Mouse (Mus musculus): ENCODE measurements at regions not wholly inside any gene's neighbourhood (a gene's known extent, or its start where the extent isn't known, plus 50 kb on each side); places are given as distances from the start of the nearest gene placed in this dataset.

DNA sequence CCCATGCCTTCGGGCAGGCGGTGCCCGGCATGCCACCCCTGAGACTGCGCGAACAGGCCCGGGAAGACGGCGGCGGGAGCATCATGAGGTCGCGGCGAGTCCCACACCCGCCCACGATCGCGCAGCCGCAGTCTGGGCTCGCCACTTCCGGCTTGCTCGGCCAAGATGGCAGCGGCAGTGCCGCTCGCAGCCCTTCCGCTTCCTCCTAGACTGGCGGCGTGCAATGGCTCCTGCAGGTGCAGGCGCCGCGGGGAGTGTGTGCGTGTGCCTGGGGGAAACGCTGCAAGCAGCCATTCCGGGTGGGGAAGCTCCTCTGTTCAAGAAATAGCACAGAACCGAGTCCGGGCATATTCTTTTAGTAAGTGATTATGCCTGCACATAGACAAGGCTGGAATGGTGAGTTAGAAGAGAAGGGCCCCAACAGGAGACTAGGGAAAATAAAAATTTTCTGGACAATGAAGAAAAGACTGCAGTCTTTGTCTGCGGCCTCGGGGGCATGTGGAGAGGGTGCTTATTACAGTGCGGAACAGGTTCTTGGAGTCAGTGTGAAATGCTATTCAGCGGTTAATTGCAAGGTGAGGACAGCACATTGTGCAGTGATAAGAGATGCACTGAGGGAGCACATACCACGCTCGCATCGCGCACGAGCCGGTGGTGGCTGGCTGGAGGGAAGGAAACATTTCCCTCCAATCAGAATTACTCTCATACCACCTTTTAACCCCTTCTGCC lies 89.5 kb upstream of the Vps8 start:
- TF ChIP-seq CTCF (conservative IDR thresholded peaks at IDR 0.05; ENCODE audit: low read length) = no peak
- no peak for TF ChIP-seq POU5F1 (IDR thresholded peaks at IDR 0.05; ENCODE audit: borderline replicate concordance, low read length)
- no peak for TF ChIP-seq NANOG (IDR thresholded peaks at IDR 0.05; ENCODE audit: borderline replicate concordance, low read length)
